Mouse (Mus musculus): ENCODE measurements around the gene Btn2a2. TPM values are rescaled to one million over a fixed set of nuclear protein-coding genes. Genes with fewer than 3 reads are reported as not detected.
A peak's percentile ranks its signal among the peaks of the same experiment; 100 is the strongest.

The Btn2a2 gene
- polyA plus RNA-seq, 1 experiment from 2014 or later = 0.87 TPM

- WGBS = 26% methylated on average over 9 of the region's 9 CpGs
- H3K36me3 ChIP-seq (ENCODE audit: control insufficient read depth, insufficient read depth, low read length) = no peaks in the 10 kb centered on the region
- peaks cover 23% of the 10 kb centered on the region for H3K4me1 ChIP-seq (ENCODE audit: control insufficient read depth, insufficient read depth, low read length)
- H3K27ac ChIP-seq (ENCODE audit: low read depth, low read length) = peak overlapping the region; percentile 99
- H3K4me2 ChIP-seq (replicated peaks; ENCODE audit: low read depth, low read length) = peak overlapping the region; percentile 69
- no peaks in the 10 kb centered on the region for H3K9me3 ChIP-seq (ENCODE audit: control insufficient read depth, low read length)
- H3K4me3 ChIP-seq (ENCODE audit: low read length) = peak overlapping the region; percentile 62
- H3K27me3 ChIP-seq (ENCODE audit: control insufficient read depth, insufficient read depth, low read length) = no peaks in the 10 kb centered on the region
- no peak for ATAC-seq (ENCODE audit: low FRiP score, low TSS enrichment)
- H3K9ac ChIP-seq (ENCODE audit: low read depth, low read length) = peak overlapping the region; percentile 89
Measured at GRCm38 (mm10) chr13:23532262-23533075, 43.8 kb upstream of the Btn2a2 start.

GRCm38 (mm10) chr13:23530901-23531875, 42.5 kb upstream of the Btn2a2 start, which contains the start of gene Hist1h4h:
Hist1h4h (plus strand) TSS chr13:23531050.
- Histone ChIP-seq H3K27ac (ENCODE audit: low read depth, low read length) (peak within 1 kb of the TSS; percentile 99), H3K36me3 (ENCODE audit: control insufficient read depth, insufficient read depth, low read length) (no peaks in the 10 kb centered on the region), H3K9ac (ENCODE audit: low read depth, low read length) (peak within 1 kb of the TSS; percentile 89), H3K4me3 (ENCODE audit: low read length) (peak within 1 kb of the TSS; percentile 62), H3K4me2 (replicated peaks; ENCODE audit: low read depth, low read length) (peak within 1 kb of the TSS; percentile 69), H3K27me3 (ENCODE audit: control insufficient read depth, insufficient read depth, low read length) (no peaks in the 10 kb centered on the region), H3K4me1 (ENCODE audit: control insufficient read depth, insufficient read depth, low read length) (peaks cover 14% of the 10 kb centered on the region), H3K9me3 (ENCODE audit: control insufficient read depth, low read length) (no peaks in the 10 kb centered on the region)
- WGBS = under 1% methylated on average over 51 of the region's 70 CpGs
- peak; percentile 76 for ATAC-seq (ENCODE audit: low FRiP score, low TSS enrichment)

GRCm38 (mm10) chr13:23530181-23530900, 41.7 kb upstream of the Btn2a2 start:
- ATAC-seq (ENCODE audit: low FRiP score, low TSS enrichment) = no peak
- under 1% methylated on average over 20 of the region's 20 CpGs for WGBS
- H3K9ac ChIP-seq (ENCODE audit: low read depth, low read length) = peak overlapping the region; percentile 89
- H3K27ac ChIP-seq (ENCODE audit: low read depth, low read length) = peak overlapping the region; percentile 99
- H3K36me3 ChIP-seq (ENCODE audit: control insufficient read depth, insufficient read depth, low read length) = no peaks in the 10 kb centered on the region
- H3K9me3 ChIP-seq (ENCODE audit: control insufficient read depth, low read length) = no peaks in the 10 kb centered on the region
- H3K4me3 ChIP-seq (ENCODE audit: low read length) = peak overlapping the region; percentile 62
- H3K4me1 ChIP-seq (ENCODE audit: control insufficient read depth, insufficient read depth, low read length) = peaks cover 13% of the 10 kb centered on the region
- peak overlapping the region; percentile 69 for H3K4me2 ChIP-seq (replicated peaks; ENCODE audit: low read depth, low read length)
- no peaks in the 10 kb centered on the region for H3K27me3 ChIP-seq (ENCODE audit: control insufficient read depth, insufficient read depth, low read length)

- Histone ChIP-seq H3K9me3 (ENCODE audit: control insufficient read depth, low read length) (no peaks in the 10 kb centered on the region), H3K27me3 (ENCODE audit: control insufficient read depth, insufficient read depth, low read length) (no peaks in the 10 kb centered on the region), H3K4me3 (ENCODE audit: low read length) (peak overlapping the region; percentile 62), H3K9ac (ENCODE audit: low read depth, low read length) (peak overlapping the region; percentile 89), H3K27ac (ENCODE audit: low read depth, low read length) (peak overlapping the region; percentile 99), H3K4me2 (replicated peaks; ENCODE audit: low read depth, low read length) (peak overlapping the region; percentile 69), H3K36me3 (ENCODE audit: control insufficient read depth, insufficient read depth, low read length) (no peaks in the 10 kb centered on the region), H3K4me1 (ENCODE audit: control insufficient read depth, insufficient read depth, low read length) (peaks cover 13% of the 10 kb centered on the region)
- no peak for ATAC-seq (ENCODE audit: low FRiP score, low TSS enrichment)
- 14% methylated on average over 2 of the region's 2 CpGs for WGBS
Measured at GRCm38 (mm10) chr13:23529480-23530165, 41.0 kb upstream of the Btn2a2 start.

GRCm38 (mm10) chr13:23529005-23529404, 40.3 kb upstream of the Btn2a2 start:
- ATAC-seq (ENCODE audit: low FRiP score, low TSS enrichment) = peak; percentile 16; the same call in 1 of the 2 replicates
- Histone ChIP-seq H3K9ac (ENCODE audit: low read depth, low read length) (no peak overlapping the region), H3K36me3 (ENCODE audit: control insufficient read depth, insufficient read depth, low read length) (no peaks in the 10 kb centered on the region), H3K4me1 (ENCODE audit: control insufficient read depth, insufficient read depth, low read length) (peaks cover 13% of the 10 kb centered on the region), H3K27ac (ENCODE audit: low read depth, low read length) (no peak overlapping the region), H3K27me3 (ENCODE audit: control insufficient read depth, insufficient read depth, low read length) (no peaks in the 10 kb centered on the region), H3K4me3 (ENCODE audit: low read length) (0 out of 2 replicates have a peak overlapping the region, but pooled peaks have one; percentile 0), H3K4me2 (replicated peaks; ENCODE audit: low read depth, low read length) (peak overlapping the region; percentile 69; the same call in 1 of the 2 replicates), H3K9me3 (ENCODE audit: control insufficient read depth, low read length) (no peaks in the 10 kb centered on the region)
- WGBS = 46% methylated on average over 5 of the region's 5 CpGs

GRCm38 (mm10) chr13:23526312-23526711, 37.7 kb upstream of the Btn2a2 start:
- peaks cover 6% of the 10 kb centered on the region; the same call in 1 of the 2 replicates for H3K4me1 ChIP-seq (ENCODE audit: control insufficient read depth, insufficient read depth, low read length)
- no peaks in the 10 kb centered on the region for H3K9me3 ChIP-seq (ENCODE audit: control insufficient read depth, low read length)
- H3K4me3 ChIP-seq (ENCODE audit: low read length) = peak overlapping the region; percentile 45
- peak overlapping the region; percentile 35; the same call in 1 of the 2 replicates for H3K9ac ChIP-seq (ENCODE audit: low read depth, low read length)
- no peak overlapping the region for H3K27ac ChIP-seq (ENCODE audit: low read depth, low read length)
- H3K27me3 ChIP-seq (ENCODE audit: control insufficient read depth, insufficient read depth, low read length) = no peaks in the 10 kb centered on the region
- H3K36me3 ChIP-seq (ENCODE audit: control insufficient read depth, insufficient read depth, low read length) = no peaks in the 10 kb centered on the region
- ATAC-seq (ENCODE audit: low FRiP score, low TSS enrichment) = peak; percentile 46; the same call in 1 of the 2 replicates
- peak overlapping the region; percentile 43 for H3K4me2 ChIP-seq (replicated peaks; ENCODE audit: low read depth, low read length)
- WGBS = under 1% methylated on average over 17 of the region's 17 CpGs

- no peaks in the 10 kb centered on the region for H3K9me3 ChIP-seq (ENCODE audit: control insufficient read depth, low read length)
- H3K4me1 ChIP-seq (ENCODE audit: control insufficient read depth, insufficient read depth, low read length) = peaks cover 6% of the 10 kb centered on the region; the same call in 1 of the 2 replicates
Measured at GRCm38 (mm10) chr13:23525901-23526300, 37.2 kb upstream of the Btn2a2 start.

GRCm38 (mm10) chr13:23524654-23525053, 36.0 kb upstream of the Btn2a2 start:
- peak; percentile 45 for ATAC-seq (ENCODE audit: low FRiP score, low TSS enrichment)
- H3K4me3 ChIP-seq (ENCODE audit: low read length) = no peak overlapping the region; the same call in 1 of the 2 replicates
- no peak overlapping the region for H3K9ac ChIP-seq (ENCODE audit: low read depth, low read length)
- H3K9me3 ChIP-seq (ENCODE audit: control insufficient read depth, low read length) = no peaks in the 10 kb centered on the region
- peaks cover 6% of the 10 kb centered on the region; the same call in 1 of the 2 replicates for H3K4me1 ChIP-seq (ENCODE audit: control insufficient read depth, insufficient read depth, low read length)
- no peak overlapping the region for H3K4me2 ChIP-seq (replicated peaks; ENCODE audit: low read depth, low read length)
- H3K27me3 ChIP-seq (ENCODE audit: control insufficient read depth, insufficient read depth, low read length) = no peaks in the 10 kb centered on the region
- H3K36me3 ChIP-seq (ENCODE audit: control insufficient read depth, insufficient read depth, low read length) = no peaks in the 10 kb centered on the region
- WGBS = 10% methylated on average over 5 of the region's 5 CpGs
- H3K27ac ChIP-seq (ENCODE audit: low read depth, low read length) = no peak overlapping the region

More at GRCm38 (mm10) chr13:23525901-23526300, 37.2 kb upstream of the Btn2a2 start:
- no peak overlapping the region for H3K27ac ChIP-seq (ENCODE audit: low read depth, low read length)
- WGBS = 2% methylated on average over 10 of the region's 10 CpGs
- peak overlapping the region; percentile 43 for H3K4me2 ChIP-seq (replicated peaks; ENCODE audit: low read depth, low read length)
- no peaks in the 10 kb centered on the region for H3K27me3 ChIP-seq (ENCODE audit: control insufficient read depth, insufficient read depth, low read length)
- H3K4me3 ChIP-seq (ENCODE audit: low read length) = peak overlapping the region; percentile 45
- no peaks in the 10 kb centered on the region for H3K36me3 ChIP-seq (ENCODE audit: control insufficient read depth, insufficient read depth, low read length)
- H3K9ac ChIP-seq (ENCODE audit: low read depth, low read length) = peak overlapping the region; percentile 34; the same call in 1 of the 2 replicates
- ATAC-seq (ENCODE audit: low FRiP score, low TSS enrichment) = no peak
